Mouse (Mus musculus) thymus, postnatal 36 days (tissue): Measurements from ENCODE around the gene Doc2b.

Experiments
- DNase-seq, 2 experiments: peaks; one replicate each; pipeline ENCODE4 v3.0.0; 2022; ENCODE audit warnings: mixed read lengths in 2 of 2

The Doc2b gene

GRCm38 (mm10) chr11:75792535-75792934 is 3.3 kb downstream of the Doc2b start:
- no peak for DNase-seq

- DNase-seq, result no peak
These were observed 10.0 kb downstream of the Doc2b start for GRCm38 (mm10) chr11:75785897-75786296.

GRCm38 (mm10) chr11:75783799-75784198 is 12.1 kb downstream of the Doc2b start:
- no peak for DNase-seq

GRCm38 (mm10) chr11:75781919-75782318 is 13.9 kb downstream of the Doc2b start:
- DNase-seq, result peak; percentile 57 to 58

GRCm38 (mm10) chr11:75775919-75776318 is 19.9 kb downstream of the Doc2b start:
- no peak for DNase-seq

GRCm38 (mm10) chr11:75772562-75772961 is 23.3 kb downstream of the Doc2b start:
- no peak for DNase-seq

- peak; percentile 74 to 81 for DNase-seq
These were observed 26.6 kb downstream of the Doc2b start for GRCm38 (mm10) chr11:75769206-75769605.

GRCm38 (mm10) chr11:75768091-75768989 is 27.5 kb downstream of the Doc2b start:
- no peak for DNase-seq

- no peak for DNase-seq
These were observed 28.8 kb downstream of the Doc2b start for GRCm38 (mm10) chr11:75767014-75767413.

GRCm38 (mm10) chr11:75765161-75765560 is 30.7 kb downstream of the Doc2b start:
- DNase-seq, result no peak

- DNase-seq, result no peak
These were observed 31.3 kb downstream of the Doc2b start for GRCm38 (mm10) chr11:75764521-75765023.

GRCm38 (mm10) chr11:75762708-75763107 is 33.1 kb downstream of the Doc2b start:
- DNase-seq, result no peak

- DNase-seq, result no peak
These were observed 35.1 kb downstream of the Doc2b start for GRCm38 (mm10) chr11:75760785-75761184.

GRCm38 (mm10) chr11:75758553-75758952 is 37.3 kb downstream of the Doc2b start:
- DNase-seq, result no peak

GRCm38 (mm10) chr11:75756687-75757086 is 39.2 kb downstream of the Doc2b start:
- peak; percentile 20 to 37 for DNase-seq

GRCm38 (mm10) chr11:75751082-75751481 is 44.8 kb downstream of the Doc2b start:
- DNase-seq, result no peak

GRCm38 (mm10) chr11:75750537-75750936 is 45.3 kb downstream of the Doc2b start:
- DNase-seq, result no peak

- no peak for DNase-seq
These were observed 51.1 kb downstream of the Doc2b start for GRCm38 (mm10) chr11:75744761-75745160.

- DNase-seq, result no peak
These were observed 54.2 kb downstream of the Doc2b start for GRCm38 (mm10) chr11:75741615-75742014.

GRCm38 (mm10) chr11:75740204-75740603 is 55.6 kb downstream of the Doc2b start:
- DNase-seq, result no peak

- DNase-seq, result no peak
These were observed 57.4 kb downstream of the Doc2b start for GRCm38 (mm10) chr11:75738477-75738821.

- DNase-seq, result no peak
These were observed 57.9 kb downstream of the Doc2b start for GRCm38 (mm10) chr11:75737806-75738476.

- no peak for DNase-seq
These were observed 58.9 kb downstream of the Doc2b start for GRCm38 (mm10) chr11:75736978-75737377.
